Mouse (Mus musculus): ENCODE results near the gene Med12l.

Gene Med12l

DNA sequence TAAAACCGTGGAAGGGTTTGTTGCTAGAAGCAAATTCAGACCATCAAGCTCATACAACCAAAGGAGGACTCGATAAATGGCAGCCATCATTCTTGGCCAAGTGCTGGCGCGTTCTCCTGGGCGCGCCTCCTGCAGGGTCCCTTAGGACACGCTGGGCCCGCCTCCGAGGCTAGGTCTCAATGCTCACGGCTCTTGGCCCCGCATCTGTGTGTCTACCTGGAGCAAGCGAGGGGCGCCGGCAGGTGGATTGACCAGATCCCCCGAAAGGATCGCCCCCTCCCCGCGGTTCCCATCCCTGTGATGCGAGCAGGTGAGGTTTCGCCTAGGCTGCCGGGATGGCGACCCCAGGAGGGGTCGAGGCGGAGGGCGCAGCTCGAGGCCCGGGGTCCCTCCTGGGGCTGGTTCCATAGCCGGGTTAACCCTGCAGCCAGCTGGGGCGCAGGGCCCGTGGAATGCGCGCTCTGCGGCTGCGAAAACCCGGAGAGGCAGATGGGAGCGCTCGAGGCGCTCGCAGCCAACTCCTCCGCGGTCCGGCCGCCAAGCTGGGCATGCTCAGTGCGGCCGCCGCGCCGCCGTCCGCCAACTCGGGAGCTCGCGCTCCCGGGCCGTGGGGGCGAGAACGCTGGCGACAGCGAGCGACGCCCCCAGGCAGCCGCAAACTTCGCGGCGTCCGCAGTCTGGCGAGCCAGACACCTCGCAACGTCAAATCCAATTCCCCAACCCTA is at the start of gene Med12l:
TSS of gene Med12l (plus strand) at position 555 of the 725 bp plus-strand sequence.
- DNase-seq (ENCODE audit: low spot score) = peak; percentile 53

DNA sequence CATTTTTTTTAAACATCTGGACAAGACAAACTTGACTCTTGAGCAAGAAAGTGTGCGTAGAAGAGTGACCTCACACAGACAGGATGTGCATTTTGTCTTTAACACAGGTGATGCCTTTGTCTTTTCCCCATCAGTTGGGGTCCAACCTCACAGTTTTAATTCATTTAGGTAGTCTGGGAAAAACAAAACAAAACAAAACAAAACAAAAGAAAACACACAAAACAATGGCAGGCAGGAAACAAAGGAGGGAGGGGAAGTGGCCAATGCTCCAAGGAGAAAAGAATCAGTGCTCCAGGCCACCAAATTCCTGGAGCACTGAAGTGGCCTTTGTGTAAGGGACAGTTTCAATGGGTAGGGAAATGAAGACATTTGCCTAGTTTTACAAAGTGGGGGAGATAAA is 44.5 kb upstream of the Med12l start:
- DNase-seq (ENCODE audit: low spot score) = no peak

DNA sequence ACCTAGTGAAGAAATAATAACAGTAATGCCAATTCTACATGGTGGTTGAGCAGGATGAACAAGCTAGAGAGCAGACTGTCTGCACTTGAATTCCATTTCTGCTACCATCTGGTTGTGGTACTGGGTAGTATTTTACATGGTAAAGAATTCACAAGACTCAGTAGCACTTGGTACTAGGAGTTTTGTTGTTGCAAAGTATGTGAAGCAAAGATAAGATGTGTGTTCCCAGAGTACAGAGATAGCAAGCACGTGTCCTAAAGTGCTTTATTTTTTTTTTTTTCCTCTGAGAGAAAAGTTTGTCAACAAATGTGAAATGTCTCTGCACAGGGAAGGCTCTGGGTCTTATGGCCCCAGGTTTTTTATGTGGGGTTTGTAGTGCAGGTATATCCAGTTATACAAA is 28.2 kb upstream of the Med12l start:
- no peak for DNase-seq (ENCODE audit: low spot score)

DNA sequence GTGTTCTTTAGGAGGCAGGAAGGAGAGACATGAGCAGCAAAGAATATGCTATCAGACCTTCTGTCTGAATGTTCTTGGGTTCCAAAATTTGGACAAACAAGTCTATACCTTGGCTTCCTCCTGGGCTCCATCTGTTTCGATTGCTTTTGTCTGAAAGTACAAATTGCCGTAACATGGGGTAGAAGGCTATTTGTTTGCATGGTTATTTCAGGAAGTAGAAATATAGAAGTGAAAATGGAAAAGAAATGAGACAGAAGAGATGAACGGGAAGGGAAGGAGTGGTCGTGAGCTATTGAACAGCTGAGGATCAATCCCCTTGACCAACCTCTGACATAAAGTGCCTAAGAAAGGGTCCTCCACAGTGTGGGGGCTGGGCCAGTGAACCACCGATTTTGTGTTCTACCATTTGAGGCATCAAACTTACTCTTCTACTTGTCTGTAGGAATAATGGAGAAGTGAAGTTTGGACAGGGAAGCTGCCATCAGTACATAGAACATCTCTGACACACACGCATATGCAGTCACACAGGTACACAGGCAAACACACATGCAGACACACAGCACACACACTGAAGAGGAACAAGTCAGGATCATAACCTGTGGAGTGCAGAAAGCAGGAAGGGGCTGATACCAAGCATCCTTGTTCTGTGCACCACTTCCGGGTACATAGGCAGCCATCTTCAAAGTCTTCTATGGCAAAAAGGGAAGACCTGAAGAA is 27.6 kb upstream of the Med12l start:
- no peak for DNase-seq (ENCODE audit: low spot score)

DNA sequence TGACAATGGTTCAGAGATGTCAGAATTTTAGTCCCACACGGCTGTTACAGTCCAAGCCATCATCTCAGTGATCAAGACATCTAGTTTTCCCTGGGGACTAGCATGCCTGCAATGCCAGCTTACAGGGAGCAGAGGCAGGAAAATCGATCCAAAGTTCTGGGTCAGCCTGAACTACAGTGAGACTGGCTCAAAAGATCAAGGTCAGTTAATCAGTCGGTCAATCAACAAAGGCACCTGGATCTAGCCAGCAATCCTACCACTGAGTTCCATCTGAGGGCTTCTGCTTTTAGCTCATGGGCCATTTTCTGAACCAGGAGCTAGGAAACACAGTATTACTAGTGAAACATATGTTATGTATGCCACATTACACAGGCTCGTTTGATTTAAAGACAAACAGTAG is 25.0 kb upstream of the Med12l start:
- DNase-seq (ENCODE audit: low spot score) = no peak

DNA sequence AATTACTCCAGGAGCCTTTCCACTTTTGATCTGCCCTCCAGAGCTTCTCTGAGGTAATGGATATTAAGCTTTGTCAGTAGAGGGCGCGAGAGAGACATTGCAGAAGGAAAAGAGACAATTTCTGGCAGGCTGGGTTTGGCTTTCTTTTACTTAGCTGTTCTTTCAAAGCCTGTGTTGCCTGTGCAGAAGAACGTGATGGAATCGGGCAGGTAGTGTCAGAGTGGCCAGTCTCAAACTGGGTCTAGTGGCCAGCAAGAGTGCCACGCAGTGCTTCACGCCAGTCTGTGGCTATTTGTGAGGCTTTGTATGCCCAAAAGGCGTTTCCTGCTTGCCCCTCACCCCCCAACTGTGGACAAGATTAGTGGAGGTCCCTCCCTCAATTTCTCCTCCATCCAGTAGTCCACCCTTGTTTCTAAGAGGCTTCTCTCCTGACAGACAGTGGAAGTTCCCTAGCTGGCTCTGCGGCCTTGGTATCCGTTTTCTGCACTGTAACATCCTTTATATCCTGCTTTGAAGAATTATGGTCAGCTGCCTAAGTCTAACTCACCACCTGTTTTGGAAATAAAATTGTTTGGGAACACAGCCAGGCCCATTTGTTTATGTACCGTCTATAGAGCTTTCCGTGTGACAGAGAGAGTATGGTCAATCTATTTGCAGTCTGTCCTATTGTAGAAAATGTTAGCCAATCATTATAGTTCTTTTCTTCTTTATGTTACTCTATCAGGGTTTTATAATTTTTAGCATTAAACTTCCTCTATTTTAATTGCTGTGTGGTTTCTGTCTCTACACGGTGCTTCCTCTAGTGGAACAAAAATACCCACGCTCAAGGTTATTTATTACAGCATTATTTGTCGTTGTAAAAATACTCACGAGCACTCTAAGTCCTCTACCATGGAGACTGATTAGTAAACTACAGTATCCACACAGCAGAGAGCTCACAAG is 22.5 kb upstream of the Med12l start:
- peak; percentile 15 for DNase-seq (ENCODE audit: low spot score)

DNA sequence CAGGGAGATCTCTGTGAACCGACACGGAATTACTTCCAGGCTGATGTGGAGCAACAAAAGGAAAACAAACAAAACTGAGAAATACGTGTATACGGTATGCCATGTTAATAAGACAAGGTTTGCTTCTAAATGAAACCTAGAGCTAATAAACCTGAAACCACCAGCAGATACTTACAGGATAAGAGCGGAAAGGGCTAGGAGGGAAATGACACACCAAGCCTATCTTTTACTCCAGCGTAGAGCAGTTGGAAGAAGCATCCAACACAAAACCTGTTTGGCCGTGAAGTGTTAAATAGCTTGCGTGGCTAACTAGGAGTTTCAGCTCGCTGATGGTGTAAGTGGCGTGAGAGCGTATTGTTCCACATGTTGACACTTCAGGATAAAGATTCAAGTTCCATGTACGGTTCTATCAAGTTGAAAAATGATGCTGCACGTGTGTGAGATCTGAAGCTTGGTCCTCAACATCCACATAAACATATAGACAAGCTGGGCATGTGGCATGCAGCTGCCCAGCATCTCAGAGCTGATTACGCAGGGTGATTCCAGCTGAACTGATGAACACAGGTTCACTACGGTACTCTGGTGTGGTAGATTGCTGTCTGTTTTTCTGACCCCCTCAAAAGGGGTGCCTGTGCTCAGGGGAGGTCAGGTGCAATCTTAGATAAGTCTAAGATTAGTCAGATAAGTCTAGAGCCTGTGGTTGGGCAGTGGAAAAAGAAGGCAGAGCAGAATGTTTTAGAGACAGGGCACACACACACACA is 21.6 kb upstream of the Med12l start:
- DNase-seq (ENCODE audit: low spot score) = no peak

DNA sequence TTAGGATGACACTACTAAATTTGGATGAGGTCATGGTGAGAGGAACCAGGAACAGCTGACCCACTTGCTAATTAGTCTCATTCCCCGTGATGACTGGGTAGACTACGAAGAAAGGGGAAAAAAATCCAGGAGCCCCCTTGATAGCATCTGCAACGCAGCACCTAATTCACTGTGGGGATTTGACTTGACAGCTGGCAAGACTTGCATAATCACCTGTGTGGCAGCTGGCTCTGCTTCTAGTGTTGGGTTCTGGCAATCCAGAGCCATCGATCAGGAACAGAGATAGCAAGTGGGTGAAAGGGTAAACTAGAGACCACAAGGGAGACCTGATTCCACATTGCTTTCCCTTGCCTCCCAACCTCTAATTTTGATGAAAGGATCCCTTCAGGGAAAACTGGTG is 19.8 kb upstream of the Med12l start:
- DNase-seq (ENCODE audit: low spot score) = no peak

DNA sequence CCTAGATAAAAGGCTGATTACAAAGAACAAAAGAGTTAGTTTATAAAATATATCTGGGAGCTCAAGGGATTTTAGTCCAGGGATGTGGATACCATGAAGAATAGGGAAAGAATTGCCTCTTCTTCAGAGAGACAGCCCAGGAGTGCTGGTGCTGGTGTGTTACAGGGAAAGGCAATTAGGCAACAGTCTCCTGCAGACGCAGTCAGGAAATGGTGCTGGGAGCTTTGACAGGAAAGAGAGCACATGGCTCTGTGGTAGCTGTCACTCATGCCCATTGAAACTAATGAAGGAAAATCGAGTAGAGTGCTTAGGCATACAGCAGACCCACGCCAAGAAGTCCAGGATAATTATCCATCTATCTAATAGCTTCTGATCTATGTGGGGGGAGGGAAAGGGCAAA is 16.3 kb upstream of the Med12l start:
- no peak for DNase-seq (ENCODE audit: low spot score)

DNA sequence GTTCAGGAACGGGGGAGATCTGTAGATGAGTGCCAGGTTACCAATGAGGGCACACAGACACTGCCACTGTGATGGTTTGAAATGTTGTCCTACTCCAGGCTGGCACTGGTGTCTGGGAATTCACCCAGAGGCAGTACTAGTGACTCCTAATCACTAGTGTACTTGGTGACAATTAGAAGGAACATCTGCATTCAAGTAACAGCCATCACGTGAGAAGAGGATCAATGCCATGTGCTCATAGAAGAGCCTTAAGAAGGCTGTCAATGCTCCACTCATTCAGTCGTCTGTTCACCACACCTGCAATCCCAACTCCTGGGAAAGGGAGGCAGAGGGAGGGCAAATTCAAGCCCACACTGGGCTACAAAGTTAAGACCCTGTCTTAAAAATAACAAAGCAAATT is 15.1 kb upstream of the Med12l start:
- no peak for DNase-seq (ENCODE audit: low spot score)

DNA sequence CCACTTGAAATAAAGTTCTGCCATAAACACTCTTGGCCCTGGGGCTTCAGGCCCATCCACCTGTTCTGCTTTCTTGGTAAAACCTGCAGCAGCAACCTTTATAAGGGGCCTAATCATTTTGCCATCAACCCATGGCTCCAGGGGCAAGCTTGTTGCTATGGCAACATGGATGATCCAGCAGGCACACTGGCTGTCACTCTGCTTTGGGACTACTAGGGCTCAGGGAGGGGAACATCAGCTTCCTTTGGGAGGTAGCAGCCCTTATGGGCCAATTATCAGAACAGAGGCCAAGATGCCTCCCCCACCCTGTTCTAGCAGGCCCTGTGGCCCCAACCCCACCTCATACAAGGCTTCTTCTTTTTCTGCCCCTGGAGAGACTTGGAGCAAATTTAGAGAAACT is 13.5 kb upstream of the Med12l start:
- DNase-seq (ENCODE audit: low spot score) = no peak

DNA sequence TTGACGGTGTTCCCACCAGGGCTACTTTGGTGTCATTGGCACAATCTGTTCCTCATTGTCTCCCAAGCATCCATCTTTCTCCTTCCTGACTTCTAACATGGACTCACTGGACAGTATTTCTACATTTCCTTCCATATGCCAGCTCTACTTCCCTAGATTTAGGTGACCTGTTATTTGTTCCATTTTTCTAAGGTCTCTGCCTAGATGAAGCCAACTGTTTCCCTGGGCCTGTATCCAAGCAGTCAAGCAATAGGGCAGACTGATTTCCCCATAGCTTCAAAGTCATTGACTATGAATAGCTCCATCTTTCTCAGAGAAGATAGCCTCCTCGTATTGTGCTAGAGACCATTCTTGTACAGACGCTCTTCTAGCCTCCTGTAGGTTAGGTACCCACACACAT is 12.0 kb upstream of the Med12l start:
- no peak for DNase-seq (ENCODE audit: low spot score)

DNA sequence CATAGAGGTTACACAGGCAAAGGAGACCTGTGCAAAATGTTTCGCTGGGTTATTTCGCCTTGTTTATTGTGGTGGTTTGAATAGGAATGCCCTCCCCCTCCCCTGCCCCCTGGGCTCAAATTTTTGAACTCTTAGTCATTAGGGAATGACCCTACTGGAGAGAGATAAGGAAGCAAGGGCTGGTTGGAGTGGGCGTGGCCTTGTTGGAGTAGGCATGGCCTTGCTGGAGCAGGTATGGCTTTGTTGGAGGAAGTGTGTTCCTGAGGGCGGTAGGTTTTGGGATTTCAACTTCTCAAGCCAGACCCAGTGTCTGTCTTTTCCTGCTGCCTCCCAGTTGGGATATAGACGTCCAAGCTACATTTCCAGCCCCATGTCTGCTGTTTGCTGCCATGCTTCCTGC is 1.9 kb upstream of the Med12l start:
- no peak for DNase-seq (ENCODE audit: low spot score)

DNA sequence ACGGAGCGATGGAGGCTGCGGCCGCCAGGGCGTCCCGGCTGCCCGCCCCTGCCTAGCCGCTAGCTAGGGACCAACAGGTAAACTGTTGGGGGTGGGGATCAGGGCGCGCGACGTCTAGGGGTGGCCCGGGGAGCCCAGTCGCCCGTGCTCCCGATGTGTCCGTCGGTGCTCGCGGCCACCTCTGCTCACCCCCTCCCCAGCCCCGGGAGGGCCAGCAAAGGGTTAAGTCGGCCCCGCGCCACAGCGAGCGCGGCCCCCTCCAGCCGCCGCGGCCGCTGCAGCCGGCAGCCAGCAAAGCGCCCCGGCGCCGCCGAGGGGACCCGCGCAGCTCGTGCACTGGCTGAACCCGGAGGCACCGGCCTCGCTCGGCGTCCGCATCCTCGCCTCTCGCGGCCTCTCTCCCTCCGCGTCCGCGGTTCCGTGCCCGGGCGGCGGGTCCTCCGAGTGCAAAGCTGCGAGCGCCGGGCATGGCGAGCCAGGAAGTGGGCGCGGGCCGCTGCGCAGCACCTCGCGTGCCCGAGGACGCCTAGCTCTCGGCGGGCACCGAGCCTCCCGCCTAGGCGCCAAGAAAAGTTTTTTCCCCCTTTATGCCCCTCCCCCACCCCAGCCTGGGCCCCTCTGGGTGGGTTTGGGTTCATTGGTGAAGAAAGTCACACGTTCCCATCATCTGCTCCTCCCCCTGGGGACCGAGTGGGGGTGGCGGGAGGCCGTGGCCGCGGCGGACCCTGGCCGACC is 538 bp downstream of the Med12l start:
- DNase-seq (ENCODE audit: low spot score) = peak; percentile 48

DNA sequence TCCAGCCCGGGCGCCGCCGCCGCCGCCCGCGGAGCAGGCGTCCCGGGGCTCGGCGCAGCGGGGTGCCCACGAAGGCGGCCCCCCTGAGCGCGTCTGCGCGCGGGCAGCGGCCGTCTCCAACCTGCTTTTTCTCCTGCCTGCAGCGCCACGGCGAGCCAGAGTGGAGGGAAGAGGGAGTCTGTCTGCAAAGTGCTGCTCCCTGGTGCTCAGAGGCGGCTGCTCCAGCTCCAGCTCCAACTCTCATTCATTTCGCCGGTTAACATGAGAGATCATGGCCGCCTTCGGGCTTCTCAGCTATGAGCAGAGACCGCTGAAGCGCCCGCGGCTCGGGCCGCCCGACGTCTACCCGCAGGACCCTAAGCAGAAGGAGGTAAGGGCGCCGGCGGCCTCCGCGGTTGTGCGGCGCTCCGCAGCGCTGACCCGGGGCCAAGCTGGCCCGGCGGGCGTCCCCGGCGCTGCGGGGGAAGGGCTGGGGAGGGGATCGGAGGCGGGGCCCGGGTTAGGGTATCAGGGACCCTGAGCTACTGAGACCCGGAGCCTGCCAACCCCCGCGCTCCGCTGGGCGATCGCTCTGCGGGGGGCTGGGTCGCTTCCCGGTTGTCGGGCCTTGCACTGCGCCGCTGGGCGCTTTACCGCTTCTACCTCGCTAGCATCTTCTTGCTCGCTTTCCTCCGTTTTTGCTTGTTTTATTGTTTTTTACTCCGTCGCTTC is 1.3 kb downstream of the Med12l start:
- peak; percentile 48 for DNase-seq (ENCODE audit: low spot score)

DNA sequence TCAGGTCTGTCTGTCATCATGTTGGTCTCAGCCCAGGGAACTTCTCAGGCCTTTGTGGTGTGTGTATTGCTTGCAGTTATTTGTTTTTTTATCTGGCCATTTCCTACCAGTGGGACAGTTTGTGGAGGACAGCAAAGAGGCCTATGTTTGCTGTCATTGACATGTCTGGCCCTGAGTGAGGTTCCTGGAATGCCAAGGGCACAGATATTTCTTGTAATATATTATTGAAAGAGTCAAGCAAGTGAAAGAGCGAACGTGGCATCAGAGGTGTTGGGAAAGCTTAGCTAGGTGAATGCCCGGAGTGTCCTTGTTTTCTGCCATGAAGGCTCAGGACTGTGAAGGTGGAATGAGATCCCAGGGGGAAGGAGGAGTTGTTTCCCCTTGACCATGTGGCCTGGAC is 4.7 kb downstream of the Med12l start:
- DNase-seq (ENCODE audit: low spot score) = no peak

DNA sequence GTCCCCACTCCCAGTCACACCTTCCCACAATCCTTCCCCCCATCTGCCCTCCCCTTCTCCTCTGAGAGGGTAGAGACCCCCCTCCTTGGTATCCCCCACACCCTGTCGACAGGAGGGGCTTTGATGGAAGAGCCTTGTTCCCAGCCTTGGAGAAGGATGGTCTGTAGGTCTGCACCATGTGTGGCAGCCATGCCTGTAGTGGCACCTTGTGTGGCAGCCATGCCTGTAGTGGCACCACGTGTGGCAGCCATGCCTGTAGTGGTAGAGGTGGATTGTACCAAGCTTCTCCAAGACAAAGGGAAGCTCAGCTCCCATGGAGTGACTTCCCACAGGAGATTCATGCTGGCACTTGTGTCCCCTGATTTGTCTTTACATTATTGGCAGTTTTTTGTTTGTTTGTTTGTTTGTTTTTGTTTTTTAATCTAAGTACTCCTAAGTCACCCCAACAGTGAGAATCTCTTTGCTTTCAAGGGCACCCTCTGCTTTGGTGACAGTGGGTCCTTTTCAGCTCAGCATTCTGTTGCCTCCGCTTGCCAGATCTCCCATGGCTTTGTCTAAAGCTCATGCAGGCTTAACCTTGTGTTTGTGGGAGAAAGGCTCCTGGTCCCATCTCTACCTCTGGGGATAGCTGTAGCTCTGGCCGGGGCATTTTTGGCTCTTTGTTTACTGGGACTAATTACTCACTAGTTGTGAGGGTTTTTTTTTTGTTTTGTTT is 10.2 kb downstream of the Med12l start:
- no peak for DNase-seq (ENCODE audit: low spot score)

DNA sequence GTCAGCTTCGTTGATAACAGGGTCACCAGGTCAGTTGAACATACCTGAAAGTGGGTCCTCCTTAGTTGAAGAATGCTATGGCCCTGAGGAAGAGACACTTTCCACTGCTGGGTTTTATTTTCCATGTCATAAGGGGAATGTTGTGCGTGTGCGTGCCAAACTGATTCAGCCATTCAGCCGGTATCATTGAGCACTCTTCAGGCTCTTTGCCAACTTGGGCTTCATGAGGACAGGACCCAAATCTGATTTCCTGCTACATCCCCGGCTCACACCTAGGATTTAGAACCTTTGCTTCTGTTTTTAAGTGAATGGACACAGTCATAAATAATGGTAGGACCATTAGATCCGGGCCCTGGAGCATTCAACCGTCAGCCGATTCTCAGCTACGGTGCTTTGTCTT is 10.9 kb downstream of the Med12l start:
- no peak for DNase-seq (ENCODE audit: low spot score)

DNA sequence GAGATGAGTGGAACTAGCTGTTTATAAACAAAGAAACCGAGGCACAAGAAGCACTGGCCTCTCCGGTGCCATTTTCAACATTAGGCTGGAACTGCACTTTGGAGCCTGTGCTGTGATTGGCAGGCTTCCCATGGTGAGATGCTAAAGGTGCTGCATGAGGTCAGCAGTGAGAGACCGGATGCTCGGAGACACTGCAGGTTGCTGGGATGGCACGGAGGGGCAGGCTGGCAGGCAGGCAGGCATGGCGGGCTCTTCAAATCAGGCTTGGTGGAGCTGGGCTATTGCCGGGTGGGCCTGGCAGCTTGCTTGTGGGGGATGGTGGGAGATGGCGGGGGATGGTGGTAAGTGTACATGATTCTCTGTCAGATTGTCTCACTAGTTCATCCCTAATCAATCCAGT is 15.6 kb downstream of the Med12l start:
- DNase-seq (ENCODE audit: low spot score) = no peak

DNA sequence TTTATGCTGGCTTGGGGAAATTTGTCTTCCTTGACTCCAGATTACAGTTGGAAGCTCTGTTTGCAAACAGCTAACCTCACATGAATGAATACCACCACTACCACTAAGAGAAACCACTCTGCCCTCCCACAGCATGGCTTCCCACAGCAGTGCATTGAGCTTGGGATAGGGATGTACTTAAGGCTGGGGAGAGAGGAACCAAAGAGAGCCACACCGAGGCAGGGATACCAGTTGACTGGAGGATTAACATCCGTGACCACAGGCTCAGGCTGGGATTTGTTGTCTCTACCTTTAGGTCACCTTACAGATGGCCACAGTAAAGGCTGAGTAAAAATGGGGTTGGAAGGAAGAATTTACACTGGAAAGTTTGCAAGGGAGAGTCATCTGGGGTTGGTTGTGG is 16.6 kb downstream of the Med12l start:
- DNase-seq (ENCODE audit: low spot score) = no peak

All from ovary, postnatal 10 days (tissue).